Mouse (Mus musculus) cortical plate, adult 2 months (tissue): ENCODE measurements around the gene Spatc1l. TPM values are rescaled to one million over a fixed set of nuclear protein-coding genes. Genes with fewer than 3 reads are reported as not detected.

Experiments
- H3K27ac ChIP-seq: fragments of 200-500 bp; 2 replicates; pipeline ENCODE4 v1.5.1; 2012; ENCODE audit warnings: low read length, control low read depth, inconsistent platforms; ENCODE audit not compliant: insufficient read depth
- H3K4me1 ChIP-seq: fragments of 200-500 bp; 2 replicates; pipeline ENCODE4 v1.6.1; 2011; ENCODE audit warnings: low read length; ENCODE audit not compliant: control insufficient read depth, insufficient read depth
- H3K4me3 ChIP-seq: fragments of 200-500 bp; 2 replicates; pipeline ENCODE4 v1.5.1; 2011; ENCODE audit warnings: mild to moderate bottlenecking, low read length, control low read depth; ENCODE audit not compliant: insufficient read depth
- CTCF ChIP-seq: fragments of 200-500 bp; IDR thresholded peaks from 2 replicates; pipeline ENCODE4 v1.5.1; 2011; ENCODE audit warnings: mild to moderate bottlenecking, control low read depth, low read length; ENCODE audit not compliant: insufficient read depth; ENCODE audit errors: extremely low read depth
- POLR2A ChIP-seq: fragments of 200-500 bp; IDR thresholded peaks from 2 replicates; pipeline ENCODE4 v1.6.1; 2011; ENCODE audit warnings: mild to moderate bottlenecking, low read length, control low read depth; ENCODE audit not compliant: insufficient read depth; ENCODE audit errors: extremely low read depth
- polyA plus RNA-seq: library from polyadenylated mRNA; depleted of rRNA; stranded (reverse); fragments of >200 nt; gene quantifications from 2 replicates; pipeline ENCODE4 v1.2.3, GENCODE M21; 2012; rRNA removed

The Spatc1l gene
- polyA plus RNA-seq, 1 experiment: 0.42 TPM

DNA sequence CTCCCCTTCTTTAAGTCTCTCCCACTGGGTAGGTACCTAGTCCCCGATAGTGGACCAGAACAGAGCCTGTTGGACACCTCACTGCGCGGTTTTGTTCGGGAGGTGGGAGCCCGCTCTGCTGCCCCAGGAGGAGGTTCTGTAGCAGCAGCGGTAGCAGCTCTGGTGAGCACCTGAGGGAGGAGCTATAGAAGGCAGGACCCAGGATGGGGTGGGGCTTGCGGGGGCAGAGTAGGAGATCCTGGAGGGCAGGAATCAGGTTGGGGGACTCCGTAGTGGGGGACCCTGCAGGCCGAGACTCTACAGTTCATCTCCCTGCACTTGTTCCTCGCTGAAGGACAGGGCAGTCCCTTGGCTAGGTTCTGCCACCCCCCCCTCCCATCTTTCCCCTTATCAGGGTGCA lies 22.1 kb downstream of the Spatc1l start:
- Histone ChIP-seq H3K4me3 (no peak overlapping the region), H3K27ac (no peak overlapping the region), H3K4me1 (no peaks in the 10 kb centered on the region)
- TF ChIP-seq CTCF (no peak), POLR2A (no peak)

DNA sequence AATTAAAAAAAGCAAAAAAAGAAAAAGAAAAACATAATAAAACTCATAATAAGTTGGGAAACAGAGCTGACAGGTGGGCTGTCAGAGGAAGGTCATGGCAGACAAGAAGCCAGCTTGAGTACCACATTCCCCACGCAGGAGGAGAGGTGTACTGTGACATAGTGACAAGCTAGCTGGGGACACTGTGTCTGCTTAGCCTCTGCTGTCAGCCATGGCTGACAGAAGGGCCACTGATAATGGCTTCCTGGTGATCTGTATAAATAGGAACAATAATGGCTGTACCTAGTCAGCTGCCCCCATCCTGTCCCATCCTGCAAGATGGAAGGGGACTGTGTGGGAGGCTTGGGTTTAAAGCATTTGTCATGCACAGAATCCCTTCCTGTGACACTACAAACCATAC lies 24.1 kb downstream of the Spatc1l start:
- no peak overlapping the region for H3K4me3 ChIP-seq
- TF ChIP-seq POLR2A (no peak), CTCF (no peak)
- H3K4me1 ChIP-seq: no peaks in the 10 kb centered on the region
- H3K27ac ChIP-seq: no peak overlapping the region

DNA sequence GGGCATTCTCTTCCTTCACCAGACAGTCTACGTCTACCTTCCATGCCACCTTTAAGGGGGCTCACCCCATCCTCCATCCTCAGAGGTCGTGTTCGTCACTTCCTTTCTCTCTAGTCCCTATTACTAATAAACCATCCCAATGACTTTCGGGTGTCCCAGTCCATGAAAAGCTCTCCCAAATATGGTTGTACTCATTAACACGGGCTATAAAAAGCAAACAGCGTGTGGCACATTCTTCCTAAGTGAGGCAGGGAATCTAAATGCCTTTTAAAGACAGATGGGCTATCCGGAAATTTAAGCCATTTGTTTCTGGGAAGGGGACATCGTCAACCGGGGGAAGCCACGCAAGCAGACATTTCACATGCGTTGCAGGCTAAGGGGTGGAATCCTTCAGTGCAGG lies 28.1 kb downstream of the Spatc1l start:
- TF ChIP-seq CTCF (no peak), POLR2A (no peak)
- H3K4me1 ChIP-seq: no peaks in the 10 kb centered on the region

GRCm38 (mm10) chr10:76596338-76596737 lies 34.3 kb downstream of the Spatc1l start:
- Histone ChIP-seq H3K4me1 (no peaks in the 10 kb centered on the region), H3K27ac (no peak overlapping the region)
- TF ChIP-seq POLR2A: no peak
- no peak for TF ChIP-seq CTCF

More for the DNA sequence above, 28.1 kb downstream of the Spatc1l start:
- no peak overlapping the region for H3K27ac ChIP-seq
- no peak overlapping the region for H3K4me3 ChIP-seq

DNA sequence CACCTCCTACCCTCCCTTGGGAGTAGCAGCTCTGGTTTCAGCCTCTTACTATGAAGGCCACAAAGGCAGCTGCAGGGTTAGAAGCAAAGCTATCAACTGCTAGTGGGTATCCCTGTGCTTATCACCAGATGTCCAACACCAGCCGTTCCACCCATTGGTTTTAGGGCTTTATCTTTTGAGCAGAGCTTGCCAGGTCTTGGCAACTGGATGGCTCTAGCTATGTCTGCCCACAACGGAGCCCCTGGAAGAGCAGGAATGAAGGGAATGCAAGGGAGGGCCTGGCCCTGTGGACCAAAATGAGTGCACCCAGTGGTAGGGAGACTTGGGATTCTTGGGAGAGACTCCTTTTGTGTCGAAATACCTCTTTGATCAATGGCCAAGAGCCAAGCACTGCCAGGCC lies 40.6 kb downstream of the Spatc1l start:
- no peak overlapping the region for H3K27ac ChIP-seq
- no peaks in the 10 kb centered on the region for H3K4me1 ChIP-seq
- TF ChIP-seq POLR2A (no peak), CTCF (no peak)
- no peak overlapping the region for H3K4me3 ChIP-seq

More at GRCm38 (mm10) chr10:76596338-76596737, 34.3 kb downstream of the Spatc1l start:
- no peak overlapping the region for H3K4me3 ChIP-seq

DNA sequence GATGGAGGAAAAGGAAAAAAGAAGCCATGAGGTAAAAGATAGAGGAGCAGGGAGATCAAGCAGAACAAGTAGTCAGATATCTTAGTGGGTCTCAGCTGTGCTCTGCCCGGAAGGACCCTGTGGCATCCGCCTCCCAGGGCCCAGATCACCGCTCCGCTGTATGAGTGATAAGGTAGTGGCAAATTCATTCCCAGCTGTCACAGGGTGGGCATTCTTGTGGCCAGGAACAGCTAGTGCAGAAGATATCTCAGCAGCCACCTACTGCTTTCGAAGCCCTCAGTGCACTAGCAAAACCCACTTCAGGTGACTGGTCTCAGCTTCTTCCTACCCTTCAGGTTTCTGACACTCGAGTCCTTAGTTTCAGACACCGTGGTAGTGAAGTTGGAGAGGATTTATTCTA lies 50.4 kb downstream of the Spatc1l start:
- TF ChIP-seq POLR2A (no peak), CTCF (no peak)
- Histone ChIP-seq H3K4me1 (no peaks in the 10 kb centered on the region; the same call in 1 of the 2 replicates), H3K27ac (no peak overlapping the region), H3K4me3 (no peak overlapping the region)

Other genes starting within 250 kb of the Spatc1l start
- gene Dip2a, start 217.0 kb upstream of the Spatc1l start, polyA plus RNA-seq: 48.7 and 49.2 TPM in 2 replicates
- gene AC141477.1, start 121.8 kb upstream of the Spatc1l start, polyA plus RNA-seq: not detected in 2 replicates
- 25.2 and 29.3 TPM in 2 replicates for gene Pcnt, start 119.5 kb upstream of the Spatc1l start, polyA plus RNA-seq
- 0.23 TPM in 1 of 2 replicates, not detected in the other for gene 2610028H24Rik, start 113.2 kb upstream of the Spatc1l start, polyA plus RNA-seq
- gene Mcm3ap, start 93.3 kb upstream of the Spatc1l start, polyA plus RNA-seq: 56.0 and 59.4 TPM in 2 replicates
- 3.6 and 3.8 TPM in 2 replicates for gene Ybey, start 93.2 kb upstream of the Spatc1l start, polyA plus RNA-seq
- 30.9 and 31.0 TPM in 2 replicates for gene Lss, start 30.7 kb upstream of the Spatc1l start, polyA plus RNA-seq
- 0.04 and 0.06 TPM in 2 replicates for gene Ftcd, start 13.4 kb downstream of the Spatc1l start, polyA plus RNA-seq
- 19.5 and 22.7 TPM in 2 replicates for gene Col6a2, start 61.4 kb downstream of the Spatc1l start, polyA plus RNA-seq
- 90.2 and 91.3 TPM in 2 replicates for gene Col6a1, start 163.9 kb downstream of the Spatc1l start, polyA plus RNA-seq